Mouse (Mus musculus) hindlimb bud, embryonic 11.5 days (tissue): Measurements from ENCODE around the gene Khk.

Experiments used
- DNase-seq: peaks from one replicate; pipeline ENCODE4 v3.0.0-alpha.2; 2012; ENCODE audit warnings: low read depth, low spot score; ENCODE audit errors: extremely low spot score

Khk gene

GRCm38 (mm10) chr5:30968416-30968815, 47.2 kb downstream of the Khk start, which contains the start of gene Tcf23:
Gene Tcf23 (plus strand): TSS chr5:30968662.
- DNase-seq: no peak

- no peak for DNase-seq
Measured at GRCm38 (mm10) chr5:30969440-30969839, 48.2 kb downstream of the Khk start.

- DNase-seq: no peak
Measured at GRCm38 (mm10) chr5:30974870-30975656, 53.8 kb downstream of the Khk start.
